Mouse (Mus musculus): ENCODE measurements around the gene Rhoc.
"Not testable (repeated sequence)": the region's sequence is repeated elsewhere in the genome, so short reads cannot be mapped to it uniquely, and the experiment has no call there.

- not testable (repeated sequence) for TF ChIP-seq CTCF, POLR2A (IDR thresholded peaks at IDR 0.05; ENCODE audit: insufficient read depth, low read depth, low read length)
Observed at GRCm38 (mm10) chr3:104752845-104753244, 35.3 kb upstream of the Rhoc start.
